21 mouse cellular contexts compared by ENCODE assay signal in the genomic region with DNA sequence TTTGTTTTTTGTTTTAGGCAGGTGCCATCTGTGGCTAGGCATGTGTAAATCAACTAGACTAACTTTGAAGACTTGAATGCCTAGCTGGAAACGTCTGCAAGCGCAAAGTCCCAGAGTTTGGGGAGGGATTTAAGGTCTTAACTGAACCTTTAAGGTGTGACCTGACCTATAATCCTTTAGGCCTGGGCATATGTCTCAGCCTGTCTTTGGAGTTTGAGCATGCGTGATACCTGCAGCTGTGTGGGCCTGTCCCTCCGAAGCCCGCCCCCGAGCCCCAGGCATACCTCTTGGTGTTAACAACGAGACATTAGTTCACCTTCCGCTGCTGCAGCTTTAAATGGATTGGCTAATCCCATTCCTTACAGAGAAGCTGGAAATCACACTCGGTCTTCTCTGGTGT. TPM values are rescaled to one million over a fixed set of nuclear protein-coding genes. Genes with fewer than 3 reads are reported as not detected.
A peak's percentile ranks its signal among the peaks of the same experiment; 100 is the strongest.
DNase-seq lines count a peak whose midpoint lies in the region; ATAC-seq lines count a peak whose summit lies in the region.
"Had no signal": no experiment of that assay in that cellular context is flagged by ENCODE, and none has a peak within 500 bp of the region (broad histone marks: within the 10 kb centered on the region; RNA-seq: fewer than 3 reads in every experiment).

No protein-coding gene starts in this region.

- no peak overlapping the region for H3K4me3 ChIP-seq in forebrain, embryonic 10.5 days
- H3K4me3 ChIP-seq in forebrain, embryonic 16.5 days (replicated peaks; ENCODE audit: low read length), result no peak overlapping the region
- H3K4me3 ChIP-seq in embryonic facial prominence, embryonic 10.5 days, result no peak overlapping the region
- H3K4me3 ChIP-seq in stomach, embryonic 16.5 days (replicated peaks; ENCODE audit: low read length), result no peak overlapping the region
- H3K4me3 ChIP-seq: left cerebral cortex, adult 2 months; neural tube, embryonic 15.5 days had no signal

- H3K27ac ChIP-seq in forebrain, embryonic 10.5 days, result 0 out of 2 replicates have a peak overlapping the region, but pooled peaks have one; percentile 67
- H3K27ac ChIP-seq in forebrain, embryonic 16.5 days (ENCODE audit: low read length), result no peak overlapping the region
- H3K27ac ChIP-seq in embryonic facial prominence, embryonic 10.5 days (replicated peaks), result no peak overlapping the region
- H3K27ac ChIP-seq in stomach, embryonic 16.5 days (ENCODE audit: low read length), result peak overlapping the region; percentile 86
- H3K27ac ChIP-seq: hindbrain, postnatal 0 days; left cerebral cortex, adult 2 months; neural tube, embryonic 15.5 days had no signal

- no peak for ATAC-seq in forebrain, embryonic 16.5 days
- no peak for ATAC-seq in stomach, embryonic 16.5 days (ENCODE audit: insufficient read depth, low FRiP score)
- ATAC-seq in cerebellum, adult (ENCODE audit: insufficient number of reproducible peaks, low FRiP score, low TSS enrichment), result no peak
- ATAC-seq: forebrain, postnatal 0 days; hindbrain, postnatal 0 days; intestine, embryonic 16.5 days had no signal

- no peak for DNase-seq in forebrain, embryonic 10.5 days (ENCODE audit: extremely low spot score, low spot score)
- peak; percentile 48 for DNase-seq in embryonic facial prominence, embryonic 10.5 days (ENCODE audit: low spot score)
- peak; percentile 98 for DNase-seq in gonadal fat pad, adult 2 months (ENCODE audit: low read depth)
- DNase-seq in B cell, adult 2 months, result no peak
- DNase-seq: adrenal gland, postnatal 25 days; cerebellum, adult 11-12 months; cerebellum, postnatal 10 days; forebrain, postnatal 0 days; gastrocnemius, postnatal 36 days; kidney, postnatal 4 days; layer of hippocampus, adult 9-11 months; lung, postnatal 4 days; thymus, postnatal 25 days had no signal

- WGBS in forebrain, embryonic 10.5 days, result 23% methylated on average over 9 of the region's 9 CpGs
- 34% methylated on average over 9 of the region's 9 CpGs for WGBS in forebrain, embryonic 16.5 days
- 31% methylated on average over 9 of the region's 9 CpGs for WGBS in embryonic facial prominence, embryonic 10.5 days
- 48% methylated on average over 9 of the region's 9 CpGs for WGBS in stomach, embryonic 16.5 days

- no peak overlapping the region for H3K9ac ChIP-seq in forebrain, embryonic 16.5 days (replicated peaks; ENCODE audit: low read depth, low read length)
- peak overlapping the region; percentile 39; the same call in 1 of the 2 replicates for H3K9ac ChIP-seq in stomach, embryonic 16.5 days (ENCODE audit: low read length)
- H3K9ac ChIP-seq: forebrain, postnatal 0 days; neural tube, embryonic 15.5 days had no signal

- peaks cover 40% of the 10 kb centered on the region for H3K4me1 ChIP-seq in forebrain, embryonic 10.5 days
- H3K4me1 ChIP-seq in forebrain, embryonic 16.5 days (replicated peaks; ENCODE audit: control insufficient read depth, insufficient read depth, low read length), result peaks cover 11% of the 10 kb centered on the region
- peaks cover 33% of the 10 kb centered on the region for H3K4me1 ChIP-seq in embryonic facial prominence, embryonic 10.5 days
- H3K4me1 ChIP-seq in stomach, embryonic 16.5 days (ENCODE audit: control insufficient read depth, insufficient read depth, low read length), result peaks cover 16% of the 10 kb centered on the region

- no peak overlapping the region for H3K4me2 ChIP-seq in forebrain, embryonic 16.5 days (ENCODE audit: low read length)
- no peak overlapping the region for H3K4me2 ChIP-seq in stomach, embryonic 16.5 days (ENCODE audit: low read depth, low read length)
- H3K4me2 ChIP-seq: heart, embryonic 11.5 days; neural tube, embryonic 15.5 days had no signal

- H3K36me3 ChIP-seq in forebrain, embryonic 10.5 days (replicated peaks), result no peaks in the 10 kb centered on the region
- no peaks in the 10 kb centered on the region for H3K36me3 ChIP-seq in forebrain, embryonic 16.5 days (ENCODE audit: control insufficient read depth, insufficient read depth)
- no peaks in the 10 kb centered on the region for H3K36me3 ChIP-seq in embryonic facial prominence, embryonic 10.5 days (replicated peaks)
- no peaks in the 10 kb centered on the region for H3K36me3 ChIP-seq in stomach, embryonic 16.5 days (ENCODE audit: control insufficient read depth, insufficient read depth, low read length)
- H3K36me3 ChIP-seq: neural tube, embryonic 15.5 days had no signal

- H3K9me3 ChIP-seq in forebrain, embryonic 10.5 days, result no peaks in the 10 kb centered on the region
- H3K9me3 ChIP-seq in forebrain, embryonic 16.5 days (ENCODE audit: control insufficient read depth, low read length), result no peaks in the 10 kb centered on the region
- H3K9me3 ChIP-seq in embryonic facial prominence, embryonic 10.5 days, result no peaks in the 10 kb centered on the region
- H3K9me3 ChIP-seq in stomach, embryonic 16.5 days (replicated peaks; ENCODE audit: control insufficient read depth, low read length), result no peaks in the 10 kb centered on the region
- H3K9me3 ChIP-seq: neural tube, embryonic 15.5 days had no signal

- peaks cover 4% of the 10 kb centered on the region; the same call in 1 of the 2 replicates for H3K27me3 ChIP-seq in forebrain, embryonic 10.5 days (ENCODE audit: poor library complexity, severe bottlenecking)
- H3K27me3 ChIP-seq in forebrain, embryonic 16.5 days (replicated peaks; ENCODE audit: control insufficient read depth, insufficient read depth, low read length), result no peaks in the 10 kb centered on the region
- H3K27me3 ChIP-seq in embryonic facial prominence, embryonic 10.5 days (replicated peaks; ENCODE audit: low read depth, poor library complexity, severe bottlenecking), result 0 out of 2 replicates have a peak, but pooled peaks cover 4% of the 10 kb centered on the region
- H3K27me3 ChIP-seq in stomach, embryonic 16.5 days (ENCODE audit: control insufficient read depth, insufficient read depth, low read length), result no peaks in the 10 kb centered on the region
- H3K27me3 ChIP-seq: neural tube, embryonic 15.5 days had no signal

RNA-seq across cellular contexts. Expression of a gene that starts 3.2 kb away (rescaled TPM):
- polyA plus RNA-seq in forebrain, embryonic 10.5 days (2016; fragmentation: Nextera tagmentation; extraction: Ambion mirVana), result 107 TPM in 2 replicates
- 99.9 and 100 TPM in 2 replicates for polyA plus RNA-seq in forebrain, embryonic 16.5 days (2015; fragmentation: Nextera tagmentation; extraction: Ambion mirVana)
- polyA plus RNA-seq in embryonic facial prominence, embryonic 10.5 days (2016; fragmentation: Nextera tagmentation; extraction: Ambion mirVana), result 117 TPM in 2 replicates
- 75.3 and 77.7 TPM in 2 replicates for polyA plus RNA-seq in gonadal fat pad, adult 2 months (2012; rRNA removed)
- polyA plus RNA-seq in stomach, embryonic 16.5 days (2015; fragmentation: Nextera tagmentation; extraction: Ambion mirVana), result 59.7 and 62.0 TPM in 2 replicates

RNA-seq across cellular contexts. Expression of a gene that starts 45.0 kb away (rescaled TPM):
- 0.28 and 0.40 TPM in 2 replicates for polyA plus RNA-seq in forebrain, embryonic 10.5 days (2016; fragmentation: Nextera tagmentation; extraction: Ambion mirVana)
- polyA plus RNA-seq in forebrain, embryonic 16.5 days (2015; fragmentation: Nextera tagmentation; extraction: Ambion mirVana), result 0.32 and 0.35 TPM in 2 replicates
- polyA plus RNA-seq in embryonic facial prominence, embryonic 10.5 days (2016; fragmentation: Nextera tagmentation; extraction: Ambion mirVana), result 0.34 and 0.69 TPM in 2 replicates
- 5.9 and 9.7 TPM in 2 replicates for polyA plus RNA-seq in gonadal fat pad, adult 2 months (2012; rRNA removed)
- polyA plus RNA-seq in stomach, embryonic 16.5 days (2015; fragmentation: Nextera tagmentation; extraction: Ambion mirVana), result 0.18 and 0.41 TPM in 2 replicates

Comparison
In these comparisons a context has a peak if more than half of its experiments do, and no peak if none do; other contexts are left out.
1. H3K27ac ChIP-seq: peak in forebrain, embryonic 10.5 days (single experiment) and stomach, embryonic 16.5 days (single experiment); none in forebrain, embryonic 16.5 days (single experiment) and embryonic facial prominence, embryonic 10.5 days (single experiment).
2. DNase-seq: peak in embryonic facial prominence, embryonic 10.5 days (single experiment) and gonadal fat pad, adult 2 months (single experiment); none in forebrain, embryonic 10.5 days (single experiment) and B cell, adult 2 months (0 of 2).